Mouse (Mus musculus) CD4-positive, CD25-positive, alpha-beta regulatory T cell, adult 2 months (primary cell): Measurements from ENCODE around the gene Stx6.
A peak's percentile ranks its signal among the peaks of the same experiment; 100 is the strongest.

Experiments
- DNase-seq: peaks from one replicate; pipeline ENCODE4 v3.0.0-alpha.2; 2012; ENCODE audit warnings: low read depth, low spot score

The Stx6 gene

DNA sequence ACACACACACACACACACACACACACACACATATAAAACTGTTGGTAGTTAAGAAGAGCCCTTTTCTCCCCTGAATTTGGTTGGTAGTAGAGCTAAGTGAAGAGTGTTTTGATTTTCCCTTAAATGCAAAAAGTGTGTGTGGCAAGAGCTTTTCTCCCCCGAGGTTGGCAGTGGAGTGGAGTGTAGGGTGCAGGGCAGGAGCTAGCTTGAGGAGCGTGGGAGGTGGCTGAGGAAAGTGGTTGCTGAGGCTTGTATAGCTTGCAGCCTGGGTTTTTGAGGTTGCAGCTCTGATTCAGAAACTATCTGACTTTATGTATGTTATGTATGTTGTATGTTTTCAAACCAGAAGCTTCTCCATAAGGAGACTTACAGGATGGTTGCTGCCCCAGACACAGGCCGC, 8.9 kb downstream of the Stx6 start:
- DNase-seq = no peak

DNA sequence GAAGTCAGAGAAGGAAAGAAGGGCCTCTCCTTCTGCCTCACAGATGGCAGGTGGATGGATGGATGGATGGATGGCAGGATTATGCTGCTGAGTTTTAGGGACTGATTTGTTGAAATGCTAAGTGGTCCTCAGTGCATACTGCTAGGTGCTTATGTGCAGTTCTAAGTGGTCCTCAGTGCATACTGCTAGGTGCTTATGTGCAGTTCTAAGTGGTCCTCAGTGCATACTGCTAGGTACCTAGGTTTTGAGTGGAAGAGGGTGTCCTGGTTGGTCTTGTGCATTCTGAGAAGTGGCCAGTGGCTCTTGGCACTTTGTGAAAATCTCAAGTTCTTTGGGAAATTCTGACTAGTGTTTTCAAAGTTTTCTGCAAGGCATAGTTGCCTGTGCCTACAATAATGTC, 11.4 kb downstream of the Stx6 start:
- DNase-seq = no peak

- DNase-seq = peak; percentile 33
Measured at GRCm38 (mm10) chr1:155172895-155173643, 14.6 kb downstream of the Stx6 start.

GRCm38 (mm10) chr1:155173644-155174016, 15.1 kb downstream of the Stx6 start:
- DNase-seq = peak; percentile 36

GRCm38 (mm10) chr1:155174424-155174823, 15.9 kb downstream of the Stx6 start:
- no peak for DNase-seq

- DNase-seq = no peak
Measured at GRCm38 (mm10) chr1:155178192-155178924, 19.8 kb downstream of the Stx6 start.

- no peak for DNase-seq
Measured at GRCm38 (mm10) chr1:155184191-155184590, 25.7 kb downstream of the Stx6 start.

GRCm38 (mm10) chr1:155188656-155189055, 30.1 kb downstream of the Stx6 start:
- no peak for DNase-seq

DNA sequence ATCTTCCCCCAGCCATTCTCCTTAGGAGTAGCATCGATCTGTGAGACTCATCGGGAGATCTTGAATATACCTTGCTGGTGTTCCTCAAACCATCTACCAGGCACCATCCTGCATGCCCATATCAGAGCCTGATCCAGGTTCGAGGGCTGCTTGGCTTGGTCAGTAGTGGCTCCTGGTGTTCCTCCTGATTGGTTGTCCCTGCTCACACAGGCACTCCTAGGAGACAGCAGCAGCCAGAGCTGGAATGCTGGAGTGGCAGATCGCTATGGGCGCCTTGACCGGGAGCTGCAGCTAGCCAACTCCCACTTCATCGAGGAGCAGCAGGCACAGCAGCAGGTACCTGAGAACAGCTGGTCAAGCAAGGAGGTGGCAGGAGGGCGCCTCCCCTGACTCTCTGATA, 32.7 kb downstream of the Stx6 start:
- DNase-seq = no peak

- DNase-seq = no peak
Measured at GRCm38 (mm10) chr1:155191671-155192070, 33.2 kb downstream of the Stx6 start.

- no peak for DNase-seq
Measured at GRCm38 (mm10) chr1:155192805-155193368, 34.4 kb downstream of the Stx6 start.

DNA sequence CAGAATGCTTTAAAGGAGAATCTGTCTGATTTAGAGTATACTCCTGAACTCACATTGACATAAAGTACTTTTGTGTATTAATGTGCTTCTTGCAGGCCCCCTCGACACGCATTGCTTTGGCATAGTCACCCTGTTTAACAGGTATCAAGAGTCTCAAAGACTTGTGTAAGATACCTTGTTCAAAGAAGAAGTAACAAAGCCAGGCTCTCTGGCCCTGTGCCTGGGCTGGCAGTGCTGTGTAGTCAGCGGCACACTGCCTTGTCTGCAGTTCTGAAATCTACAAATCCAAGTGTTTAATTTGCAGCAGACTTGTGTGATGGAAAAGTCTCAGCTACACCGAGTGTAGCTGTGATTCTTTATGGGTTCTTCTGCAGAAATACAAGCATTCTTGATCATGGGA, 38.2 kb downstream of the Stx6 start:
- DNase-seq = no peak

- no peak for DNase-seq
Measured at GRCm38 (mm10) chr1:155199522-155199921, 41.0 kb downstream of the Stx6 start.

- no peak for DNase-seq
Measured at GRCm38 (mm10) chr1:155200967-155201366, 42.5 kb downstream of the Stx6 start.

DNA sequence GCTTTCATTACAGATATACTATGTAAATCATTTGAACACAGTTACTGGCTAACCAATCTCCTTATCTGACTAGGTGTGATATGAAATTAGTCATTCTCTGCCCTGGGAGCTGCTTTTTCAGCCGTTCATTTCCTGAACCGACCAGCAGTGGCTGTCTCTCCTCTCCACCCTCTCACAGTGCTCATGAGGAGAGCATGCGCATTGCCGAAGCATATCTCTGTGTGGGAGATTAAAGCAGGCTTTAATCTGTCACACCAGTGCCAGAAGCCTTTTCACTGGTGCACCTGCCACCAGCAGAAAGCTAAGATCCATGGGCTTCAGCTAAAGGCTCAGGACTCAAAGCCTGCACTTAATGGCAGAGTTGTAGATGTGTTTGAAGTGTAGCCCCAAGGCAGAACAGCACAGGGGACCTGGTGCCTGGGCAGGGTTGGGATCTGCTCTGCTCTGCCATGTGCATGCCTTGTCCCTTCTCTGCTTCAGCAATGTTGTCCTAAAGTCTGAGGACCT, 42.9 kb downstream of the Stx6 start:
- DNase-seq = peak; percentile 71

GRCm38 (mm10) chr1:155201914-155202313, 43.4 kb downstream of the Stx6 start:
- no peak for DNase-seq

DNA sequence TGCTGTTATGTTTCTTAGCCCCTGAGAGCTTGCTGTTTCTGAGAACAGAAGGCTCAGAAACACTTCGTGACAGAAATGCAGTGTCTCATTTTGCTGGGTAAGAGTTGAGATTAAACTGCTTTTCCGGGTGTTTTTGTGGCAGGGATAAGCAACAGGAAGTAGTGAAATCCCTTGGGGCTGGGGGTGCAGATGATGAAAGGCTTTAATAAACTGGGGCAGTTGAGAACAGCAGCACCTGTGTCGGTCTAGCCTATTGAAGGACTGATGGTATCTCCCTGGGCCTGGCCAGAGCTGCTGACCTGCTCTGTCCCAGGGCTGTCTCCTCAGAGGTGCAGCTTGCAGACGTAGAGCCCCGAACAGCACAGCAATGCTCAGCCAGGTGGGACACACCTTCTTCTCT, 44.0 kb downstream of the Stx6 start:
- no peak for DNase-seq

GRCm38 (mm10) chr1:155203101-155203500, 44.6 kb downstream of the Stx6 start:
- no peak for DNase-seq

DNA sequence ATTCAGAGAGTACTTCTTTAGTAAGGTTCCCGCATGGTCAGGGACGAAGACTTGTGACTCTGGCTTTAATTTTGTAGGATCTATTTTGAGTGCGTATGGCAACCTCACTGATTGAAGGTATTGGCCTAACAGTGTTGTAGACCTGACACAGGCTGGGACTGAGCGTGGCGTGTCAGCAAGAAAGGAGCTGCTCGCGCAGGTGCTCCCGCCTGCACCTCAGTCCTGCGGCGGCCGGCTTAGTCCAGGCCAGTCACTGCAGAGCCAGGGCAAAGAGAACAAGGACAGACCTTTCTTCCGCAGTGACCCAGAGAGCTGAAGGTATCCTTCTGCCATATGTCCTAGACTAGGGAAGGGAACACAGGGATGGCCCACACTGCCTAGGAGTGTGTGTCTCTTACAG, 45.4 kb downstream of the Stx6 start:
- DNase-seq = no peak

GRCm38 (mm10) chr1:155204560-155205162, 46.1 kb downstream of the Stx6 start:
- DNase-seq = no peak

- no peak for DNase-seq
Measured at GRCm38 (mm10) chr1:155205311-155205710, 46.8 kb downstream of the Stx6 start.
